Mouse (Mus musculus) cerebellum, adult 2 months (tissue): ENCODE measurements around the gene Ube2r2.

Source experiments
- CTCF ChIP-seq: fragments of 200-500 bp; IDR thresholded peaks from 2 replicates; pipeline ENCODE4 v1.5.1; 2011; ENCODE audit warnings: low read depth, mild to moderate bottlenecking, control low read depth, low read length, moderate library complexity, borderline replicate concordance; ENCODE audit not compliant: insufficient read depth
- POLR2A ChIP-seq: fragments of 200-500 bp; IDR thresholded peaks from 2 replicates; pipeline ENCODE4 v1.6.1; 2011; ENCODE audit warnings: low read length, control low read depth, borderline replicate concordance; ENCODE audit not compliant: insufficient read depth

DNA sequence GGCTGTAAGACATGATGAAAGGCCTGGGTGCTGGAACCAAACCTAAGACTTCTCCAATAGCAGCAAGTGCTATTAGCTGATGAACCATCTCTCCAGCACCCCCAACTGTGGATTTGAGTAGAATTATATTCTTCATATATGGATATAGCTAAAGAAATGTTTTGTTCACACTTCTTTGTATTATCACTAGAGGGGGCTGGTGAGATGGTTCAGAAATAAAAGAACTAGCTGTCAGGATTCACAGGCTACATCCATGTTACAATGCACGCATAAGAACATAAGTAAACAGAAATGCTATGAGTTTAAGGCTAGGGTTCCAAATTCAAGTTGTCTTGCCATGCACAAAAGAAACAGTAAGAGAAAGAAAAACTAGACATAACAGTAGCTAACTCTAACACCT, 89.9 kb downstream of the Ube2r2 start:
- TF ChIP-seq POLR2A (no peak), CTCF (no peak)
